ENCODE assay signal across 9 mouse cellular contexts in the genomic region with DNA sequence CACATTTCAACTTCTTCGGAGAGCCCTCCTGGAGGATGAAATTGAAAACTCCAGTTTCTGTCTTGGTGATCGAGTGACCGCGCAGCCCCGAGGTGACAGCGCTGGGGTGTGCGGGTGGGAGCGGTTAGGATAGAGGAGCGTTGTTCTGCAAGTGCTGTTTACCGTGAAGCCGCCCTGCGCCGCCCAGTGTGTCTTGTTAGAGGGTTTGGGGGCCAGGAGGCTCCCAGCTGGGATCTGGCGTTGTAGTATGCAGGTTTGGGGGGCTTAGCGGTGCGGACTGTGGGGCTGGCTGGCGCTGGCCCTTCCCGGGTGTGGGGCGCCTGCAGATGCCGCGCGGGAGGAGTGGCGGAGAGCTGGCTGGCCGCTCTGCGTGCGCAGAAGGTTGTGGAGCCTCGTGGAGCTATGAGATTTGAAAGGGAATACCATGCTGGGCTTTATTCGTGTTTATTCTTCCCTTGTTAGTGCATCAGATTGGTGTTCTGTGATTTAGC. TPM values are rescaled to one million over a fixed set of nuclear protein-coding genes. Genes with fewer than 3 reads are reported as not detected.
DNase-seq lines count a peak whose midpoint lies in the region; ATAC-seq and TF ChIP-seq lines count a peak whose summit lies in the region.
"Had no signal": no experiment of that assay in that cellular context is flagged by ENCODE, and none has a peak within 500 bp of the region (broad histone marks: within the 10 kb centered on the region; RNA-seq: fewer than 3 reads in every experiment).

No protein-coding gene starts in this region.

- H3K9me3 ChIP-seq in forebrain, postnatal 0 days (ENCODE audit: low read length), result no peaks in the 10 kb centered on the region
- H3K9me3 ChIP-seq in intestine, embryonic 14.5 days (ENCODE audit: control insufficient read depth, low read length), result no peaks in the 10 kb centered on the region
- H3K9me3 ChIP-seq in limb, embryonic 15.5 days, result no peaks in the 10 kb centered on the region

- peak overlapping the region; percentile 68 for H3K9ac ChIP-seq in forebrain, postnatal 0 days
- peak overlapping the region; percentile 83 for H3K9ac ChIP-seq in intestine, embryonic 14.5 days (ENCODE audit: low read length)
- peak overlapping the region; percentile 82 for H3K9ac ChIP-seq in limb, embryonic 15.5 days

- WGBS in forebrain, postnatal 0 days, result under 1% methylated on average over 28 of the region's 28 CpGs
- 0% methylated on average over 28 of the region's 28 CpGs for whole genome bisulfite sequencing in intestine, embryonic 14.5 days
- WGBS in limb, embryonic 15.5 days, result under 1% methylated on average over 28 of the region's 28 CpGs

- no peaks in the 10 kb centered on the region for H3K36me3 ChIP-seq in forebrain, postnatal 0 days (ENCODE audit: insufficient read depth)
- no peaks in the 10 kb centered on the region for H3K36me3 ChIP-seq in intestine, embryonic 14.5 days (ENCODE audit: control insufficient read depth, insufficient read depth, low read length)
- no peaks in the 10 kb centered on the region for H3K36me3 ChIP-seq in limb, embryonic 15.5 days

- H3K4me3 ChIP-seq in left cerebral cortex, adult 2 months, result peak overlapping the region; percentile 88
- peak overlapping the region; percentile 86 for H3K4me3 ChIP-seq in brown adipose tissue, adult 24 weeks (ENCODE audit: insufficient read depth, low read depth, low read length)
- H3K4me3 ChIP-seq in forebrain, postnatal 0 days (ENCODE audit: low read depth, low read length), result peak overlapping the region; percentile 72
- peak overlapping the region; percentile 57 for H3K4me3 ChIP-seq in intestine, embryonic 14.5 days (ENCODE audit: low read depth, low read length)
- peak overlapping the region; percentile 84 for H3K4me3 ChIP-seq in limb, embryonic 15.5 days

- H3K4me1 ChIP-seq in brown adipose tissue, adult 24 weeks (ENCODE audit: control insufficient read depth, insufficient read depth, insufficient read length, low read length), result peaks cover 8% of the 10 kb centered on the region; the same call in 1 of the 2 replicates
- H3K4me1 ChIP-seq in forebrain, postnatal 0 days (ENCODE audit: insufficient read depth), result peaks cover 24% of the 10 kb centered on the region; the same call in 1 of the 2 replicates
- H3K4me1 ChIP-seq in intestine, embryonic 14.5 days (replicated peaks; ENCODE audit: control insufficient read depth, insufficient read depth, low read length), result peaks cover 30% of the 10 kb centered on the region
- peaks cover 38% of the 10 kb centered on the region for H3K4me1 ChIP-seq in limb, embryonic 15.5 days

- TF ChIP-seq CTCF in left cerebral cortex, adult 2 months (IDR thresholded peaks at IDR 0.05), result no peak
- TF ChIP-seq CTCF in forebrain, postnatal 0 days (IDR thresholded peaks at IDR 0.05; ENCODE audit: low read depth), result no peak

- H3K27me3 ChIP-seq in forebrain, postnatal 0 days (ENCODE audit: insufficient read depth, low read length), result no peaks in the 10 kb centered on the region
- H3K27me3 ChIP-seq in intestine, embryonic 14.5 days (replicated peaks; ENCODE audit: control insufficient read depth, insufficient read depth, low read length), result no peaks in the 10 kb centered on the region
- no peaks in the 10 kb centered on the region for H3K27me3 ChIP-seq in limb, embryonic 15.5 days

- H3K4me2 ChIP-seq in forebrain, postnatal 0 days (ENCODE audit: low read depth), result peak overlapping the region; percentile 74
- H3K4me2 ChIP-seq in intestine, embryonic 14.5 days (ENCODE audit: low read length), result peak overlapping the region; percentile 72
- H3K4me2 ChIP-seq in limb, embryonic 15.5 days, result peak overlapping the region; percentile 74

- intact Hi-C loops in left cerebral cortex, adult 2 months (cut with DNase I), result loop anchor here (5.0 kb wide), 2 partner anchors 121 to 314 kb away; no protein-coding TSS in a partner anchor

- peak overlapping the region; percentile 90 for H3K27ac ChIP-seq in left cerebral cortex, adult 2 months
- H3K27ac ChIP-seq in brown adipose tissue, adult 24 weeks (replicated peaks; ENCODE audit: low read depth, low read length), result peak overlapping the region; percentile 66
- peak overlapping the region; percentile 79 for H3K27ac ChIP-seq in forebrain, postnatal 0 days (ENCODE audit: low read depth, low read length)
- H3K27ac ChIP-seq in intestine, embryonic 14.5 days (ENCODE audit: low read depth), result peak overlapping the region; percentile 63
- peak overlapping the region; percentile 87 for H3K27ac ChIP-seq in limb, embryonic 15.5 days

- no peak for DNase-seq in left cerebral cortex, adult 2 months (ENCODE audit: extremely low spot score in 1 of 2, low spot score in 2 of 2)
- DNase-seq in left cerebral cortex, adult 11 months (ENCODE audit: low spot score), result no peak
- peak; percentile 60 for DNase-seq in forebrain, postnatal 0 days
- peak; percentile 82 for DNase-seq in intestine, embryonic 14.5 days (ENCODE audit: low spot score)
- DNase-seq in neural tube, embryonic 10.5 days (ENCODE audit: extremely low spot score, low spot score), result peak; percentile 73

- peak; percentile 9; the same call in 1 of the 2 replicates for ATAC-seq in forebrain, postnatal 0 days
- 0 out of 2 replicates have a peak, but pooled peaks have one; percentile 3 for ATAC-seq in intestine, embryonic 14.5 days (replicated peaks; ENCODE audit: low FRiP score, low TSS enrichment, low read depth)
- no peak for ATAC-seq in limb, embryonic 15.5 days (ENCODE audit: insufficient number of reproducible peaks, low FRiP score, low TSS enrichment, low read depth)
- no peak for ATAC-seq in activated CD4-positive, CD25-positive, alpha-beta regulatory T cell, adult 4 months

RNA-seq across cellular contexts. Expression of a gene that starts 0.7 kb away (rescaled TPM):
- total RNA-seq in left cerebral cortex, adult 2 months (2021), result 10 to 100 TPM; 15.6 to 19.5 TPM
- 3.6 and 4.7 TPM in 2 replicates for polyA plus RNA-seq in brown adipose tissue, adult 24 weeks (2012; ENCODE audit: insufficient read depth, insufficient read length, missing spikeins)
- total RNA-seq in forebrain, postnatal 0 days (2014; rRNA removed), result 29.0 and 29.6 TPM in 2 replicates
- 17.4 and 18.9 TPM in 2 replicates for polyA plus RNA-seq in forebrain, postnatal 0 days (2015; fragmentation: Nextera tagmentation; extraction: Ambion mirVana)
- 22.6 and 25.5 TPM in 2 replicates for polyA plus RNA-seq in intestine, embryonic 14.5 days (2014; fragmentation: Nextera tagmentation; extraction: Ambion mirVana)
- polyA plus RNA-seq in limb, embryonic 15.5 days (2015; fragmentation: Nextera tagmentation; extraction: Ambion mirVana), result 21.6 and 24.0 TPM in 2 replicates
- under 1 TPM; 0.09 to 0.61 TPM for polyA plus RNA-seq in activated CD4-positive, CD25-positive, alpha-beta regulatory T cell, adult 4 months (2017; shearing (Covaris generic))
- total RNA-seq: neutrophil, adult 5-6 weeks had no signal

Comparison
In these comparisons a context has a peak if more than half of its experiments do, and no peak if none do; other contexts are left out.
1. DNase-seq: peak in forebrain, postnatal 0 days (single experiment), intestine, embryonic 14.5 days (single experiment) and neural tube, embryonic 10.5 days (single experiment); none in left cerebral cortex, adult 2 months (0 of 2) and left cerebral cortex, adult 11 months (single experiment).
2. ATAC-seq: peak in forebrain, postnatal 0 days (single experiment) and intestine, embryonic 14.5 days (single experiment); none in limb, embryonic 15.5 days (single experiment) and activated CD4-positive, CD25-positive, alpha-beta regulatory T cell, adult 4 months (single experiment).
3. Peak in every context shown above with its lines, with median percentiles within 50 percentile points of each other: H3K27ac ChIP-seq, H3K4me3 ChIP-seq, H3K4me2 ChIP-seq and H3K9ac ChIP-seq.